Mouse (Mus musculus): ENCODE results near the gene Zfp488. TPM values are rescaled to one million over a fixed set of nuclear protein-coding genes. Genes with fewer than 3 reads are reported as not detected.

The Zfp488 gene
- total RNA-seq, 2 experiments from 2014 or later = 4.0 to 4.1 TPM

GRCm38 (mm10) chr14:33952233-33952981 is 26.2 kb downstream of the Zfp488 start:
- DNase-seq (ENCODE audit: low spot score in 2 of 2) = no peak

GRCm38 (mm10) chr14:33946125-33946524 is 32.4 kb downstream of the Zfp488 start:
- DNase-seq (ENCODE audit: low spot score in 2 of 2) = no peak

- no peak for DNase-seq (ENCODE audit: low spot score in 2 of 2)
These were observed 36.3 kb downstream of the Zfp488 start for GRCm38 (mm10) chr14:33942222-33942621.

- no peak for DNase-seq (ENCODE audit: low spot score in 2 of 2)
These were observed 37.8 kb downstream of the Zfp488 start, which contains the start of gene Gdf2 for GRCm38 (mm10) chr14:33940739-33941138. Gdf2 (plus strand) TSS chr14:33941039.

- DNase-seq (ENCODE audit: low spot score in 2 of 2) = peak; percentile 54 to 85
These were observed 39.4 kb downstream of the Zfp488 start for GRCm38 (mm10) chr14:33939117-33939516.

GRCm38 (mm10) chr14:33933778-33934317 is 44.7 kb downstream of the Zfp488 start:
- DNase-seq (ENCODE audit: low spot score in 2 of 2) = peak in 1 of 2 experiments; percentile 74

- peak in 1 of 2 experiments; percentile 76 for DNase-seq (ENCODE audit: low spot score in 2 of 2)
These were observed 45.4 kb downstream of the Zfp488 start for GRCm38 (mm10) chr14:33932935-33933703.

- no peak for DNase-seq (ENCODE audit: low spot score in 2 of 2)
These were observed 46.7 kb downstream of the Zfp488 start for GRCm38 (mm10) chr14:33931853-33932252.

- peak; percentile 32 to 57 for DNase-seq (ENCODE audit: low spot score in 2 of 2)
These were observed 55.1 kb downstream of the Zfp488 start, which contains the start of gene Gdf10 for GRCm38 (mm10) chr14:33923168-33924070. Gdf10 (plus strand) TSS chr14:33923587.

GRCm38 (mm10) chr14:33922771-33923167 is 55.8 kb downstream of the Zfp488 start:
- DNase-seq (ENCODE audit: low spot score in 2 of 2) = no peak

- DNase-seq (ENCODE audit: low spot score in 2 of 2) = peak; percentile 56 to 82
These were observed 57.6 kb downstream of the Zfp488 start for GRCm38 (mm10) chr14:33920727-33921559.

Other genes starting within 250 kb of the Zfp488 start
- gene Gdf10, start 55.2 kb downstream of the Zfp488 start, total RNA-seq (2021) = 1 to 10 TPM; 5.4 to 5.7 TPM
- not detected for gene Gdf2, start 37.7 kb downstream of the Zfp488 start, total RNA-seq (2021)
- gene Rbp3, start 24.8 kb downstream of the Zfp488 start, total RNA-seq (2021) = under 1 TPM in 1 of 2 experiments, not detected in 1; 0.07 TPM
- gene Gm30083, start 36.4 kb upstream of the Zfp488 start, total RNA-seq (2021) = not detected
- gene Gm5460, start 38.0 kb upstream of the Zfp488 start, total RNA-seq (2021) = not detected
- not detected for gene Antxrl, start 73.9 kb upstream of the Zfp488 start, total RNA-seq (2021)
- under 1 TPM; 0.45 to 0.63 TPM for gene Anxa8, start 107.2 kb upstream of the Zfp488 start, total RNA-seq (2021)
- gene A630023A22Rik, start 124.0 kb upstream of the Zfp488 start, total RNA-seq (2021) = not detected
- gene Npy4r, start 173.7 kb upstream of the Zfp488 start, total RNA-seq (2021) = not detected
- 1 to 10 TPM; 2.9 to 3.3 TPM for gene Gprin2, start 222.9 kb upstream of the Zfp488 start, total RNA-seq (2021)
- gene Syt15, start 240.8 kb upstream of the Zfp488 start, total RNA-seq (2021) = under 1 TPM; 0.30 to 0.32 TPM